Mouse (Mus musculus) CH12.LX (cell line): Measurements from ENCODE around the gene Psmd7. TPM values are rescaled to one million over a fixed set of nuclear protein-coding genes. Genes with fewer than 3 reads are reported as not detected.
A peak's percentile ranks its signal among the peaks of the same experiment; 100 is the strongest.

Source experiments
- DNase-seq: peaks from one replicate; pipeline ENCODE4 v3.0.0-alpha.2; 2013; ENCODE audit errors: extremely low read depth
- H3K27ac ChIP-seq: 2 replicates; pipeline ENCODE4 v1.5.1; 2012; ENCODE audit warnings: low read depth, mild to moderate bottlenecking, control low read depth, moderate library complexity; ENCODE audit not compliant: insufficient read depth
- H3K27me3 ChIP-seq: replicated peaks from 2 replicates; pipeline ENCODE3; 2012; ENCODE audit warnings: inconsistent platforms
- H3K36me3 ChIP-seq, 2 experiments: replicated peaks in 1 of 2; 2 replicates each; pipeline versions ENCODE3 to v1.6.1; 2012; ENCODE audit warnings: inconsistent platforms in 1 of 2, low read length in 1 of 2, mild to moderate bottlenecking in 1 of 2, mixed read lengths in 1 of 2, moderate library complexity in 1 of 2; ENCODE audit not compliant: control insufficient read depth in 1 of 2, insufficient read depth in 1 of 2
- H3K4me1 ChIP-seq, 2 experiments: 2 replicates each; pipeline ENCODE4 v1.6.1; 2012; ENCODE audit warnings: inconsistent platforms in 1 of 2, moderate library complexity in 1 of 2; ENCODE audit not compliant: insufficient read depth in 2 of 2, control insufficient read depth in 1 of 2
- H3K4me2 ChIP-seq: 2 replicates; pipeline ENCODE4 v1.6.1; 2012; ENCODE audit warnings: low read depth, mild to moderate bottlenecking, control low read depth; ENCODE audit not compliant: poor library complexity, insufficient read depth, severe bottlenecking
- H3K4me3 ChIP-seq, 3 experiments: fragments of 150-350 bp in 1 of 3; sonication (generic) in 1 of 3; replicated peaks in 1 of 3; 2 replicates each; pipeline versions ENCODE3 to v1.5.1; 2011 to 2012; ENCODE audit warnings: low read depth in 2 of 3, low read length in 2 of 3, mild to moderate bottlenecking in 2 of 3, moderate library complexity in 2 of 3, control low read depth in 1 of 3, improper control_type of control experiment in 1 of 3, inconsistent platforms in 1 of 3, mixed read lengths in 1 of 3; ENCODE audit not compliant: poor library complexity in 1 of 3
- H3K79me2 ChIP-seq: replicated peaks from 2 replicates; pipeline ENCODE4 v1.6.1; 2012; ENCODE audit warnings: mild to moderate bottlenecking, moderate library complexity; ENCODE audit not compliant: control insufficient read depth, poor library complexity, insufficient read depth, severe bottlenecking; ENCODE audit errors: extremely low read depth
- H3K9ac ChIP-seq: 2 replicates; pipeline ENCODE4 v1.6.1; 2012; ENCODE audit warnings: low read depth, mild to moderate bottlenecking, control low read depth, moderate library complexity; ENCODE audit not compliant: insufficient read depth
- H3K9me3 ChIP-seq: replicated peaks from 2 replicates; pipeline ENCODE3; 2012; ENCODE audit warnings: low read length, inconsistent platforms, mixed read lengths
- BHLHE40 ChIP-seq: IDR thresholded peaks from 2 replicates; pipeline ENCODE4 v1.6.1; 2011; ENCODE audit warnings: mild to moderate bottlenecking, low read depth, low read length, improper control_type of control experiment
- CHD1 ChIP-seq: IDR thresholded peaks from 2 replicates; pipeline ENCODE4 v1.6.1; 2012; ENCODE audit warnings: low read depth, low read length, improper control_type of control experiment, inconsistent platforms
- CHD2 ChIP-seq: IDR thresholded peaks from 2 replicates; pipeline ENCODE4 v1.6.1; 2011; ENCODE audit warnings: low read length, improper control_type of control experiment
- CTCF ChIP-seq, 2 experiments: IDR thresholded peaks in 1 of 2; conservative IDR thresholded peaks in 1 of 2; 2 replicates each; pipeline ENCODE4 v1.5.1; 2011 to 2012; ENCODE audit warnings: low read depth in 2 of 2, low read length in 2 of 2, improper control_type of control experiment in 1 of 2, inconsistent platforms in 1 of 2, mild to moderate bottlenecking in 1 of 2, moderate library complexity in 1 of 2
- E2F4 ChIP-seq: IDR thresholded peaks from 2 replicates; pipeline ENCODE4 v1.6.1; 2011; ENCODE audit warnings: low read depth, low read length, improper control_type of control experiment; ENCODE audit not compliant: insufficient replicate concordance
- ELF1 ChIP-seq: IDR thresholded peaks from 2 replicates; pipeline ENCODE4 v1.6.1; 2014; ENCODE audit warnings: low read depth, mild to moderate bottlenecking, inconsistent platforms, low read length, improper control_type of control experiment
- EP300 ChIP-seq: IDR thresholded peaks from 2 replicates; pipeline ENCODE4 v1.6.1; 2011; ENCODE audit warnings: low read length, improper control_type of control experiment
- ETS1 ChIP-seq: conservative IDR thresholded peaks from 2 replicates; pipeline ENCODE4 v1.6.1; 2012; ENCODE audit warnings: low read depth, mild to moderate bottlenecking, inconsistent platforms, low read length, improper control_type of control experiment, moderate library complexity
- HCFC1 ChIP-seq: IDR thresholded peaks from 2 replicates; pipeline ENCODE4 v1.6.1; 2012; ENCODE audit warnings: low read depth, mild to moderate bottlenecking, inconsistent platforms, low read length, improper control_type of control experiment
- IRF4 ChIP-seq: IDR thresholded peaks from 2 replicates; pipeline ENCODE4 v1.6.1; 2014; ENCODE audit warnings: low read depth, mild to moderate bottlenecking, inconsistent platforms, low read length, improper control_type of control experiment
- JUN ChIP-seq: IDR thresholded peaks from 2 replicates; pipeline ENCODE4 v1.6.1; 2011; ENCODE audit warnings: low read depth, mild to moderate bottlenecking, low read length, improper control_type of control experiment, moderate library complexity; ENCODE audit not compliant: insufficient read depth
- JUND ChIP-seq: conservative IDR thresholded peaks from 2 replicates; pipeline ENCODE4 v1.6.1; 2011; ENCODE audit warnings: low read depth, low read length, improper control_type of control experiment
- KAT2A ChIP-seq: IDR thresholded peaks from 2 replicates; pipeline ENCODE4 v1.6.1; 2012; ENCODE audit warnings: low read length, improper control_type of control experiment, inconsistent platforms; ENCODE audit not compliant: insufficient replicate concordance
- MAFK ChIP-seq: IDR thresholded peaks from 2 replicates; pipeline ENCODE4 v1.6.1; 2011; ENCODE audit warnings: low read length, improper control_type of control experiment; ENCODE audit not compliant: insufficient replicate concordance
- MAZ ChIP-seq: IDR thresholded peaks from 2 replicates; pipeline ENCODE4 v1.6.1; 2012; ENCODE audit warnings: low read depth, mild to moderate bottlenecking, inconsistent platforms, low read length, improper control_type of control experiment, moderate library complexity
- MEF2A ChIP-seq: IDR thresholded peaks from 2 replicates; pipeline ENCODE4 v1.6.1; 2014; ENCODE audit warnings: low read depth, mild to moderate bottlenecking, inconsistent platforms, low read length, improper control_type of control experiment, borderline replicate concordance
- MXI1 ChIP-seq: IDR thresholded peaks from 2 replicates; pipeline ENCODE4 v1.6.1; 2011; ENCODE audit warnings: mild to moderate bottlenecking, low read depth, low read length, improper control_type of control experiment
- MYC ChIP-seq: IDR thresholded peaks from 2 replicates; pipeline ENCODE4 v1.6.1; 2011; ENCODE audit warnings: low read depth, mild to moderate bottlenecking, improper control_type of control experiment, low read length
- NRF1 ChIP-seq: IDR thresholded peaks from 2 replicates; pipeline ENCODE4 v1.6.1; 2014; ENCODE audit warnings: low read depth, mild to moderate bottlenecking, inconsistent platforms, low read length, improper control_type of control experiment, moderate library complexity
- PAX5 ChIP-seq: IDR thresholded peaks from 2 replicates; pipeline ENCODE4 v1.6.1; 2012; ENCODE audit warnings: low read length, inconsistent platforms, mixed read lengths
- POLR2A ChIP-seq: IDR thresholded peaks from 2 replicates; pipeline ENCODE4 v1.6.1; 2011; ENCODE audit warnings: low read depth, mild to moderate bottlenecking, improper control_type of control experiment, low read length
- RAD21 ChIP-seq: IDR thresholded peaks from 2 replicates; pipeline ENCODE4 v1.6.1; 2011; ENCODE audit warnings: low read depth, mild to moderate bottlenecking, low read length, improper control_type of control experiment, moderate library complexity
- SIN3A ChIP-seq: IDR thresholded peaks from 2 replicates; pipeline ENCODE4 v1.6.1; 2012; ENCODE audit warnings: low read length, improper control_type of control experiment, inconsistent platforms
- SMC3 ChIP-seq: IDR thresholded peaks from 2 replicates; pipeline ENCODE4 v1.6.1; 2011; ENCODE audit warnings: low read depth, low read length, improper control_type of control experiment
- TBP ChIP-seq: conservative IDR thresholded peaks from 2 replicates; pipeline ENCODE4 v1.6.1; 2011; ENCODE audit warnings: low read depth, low read length, improper control_type of control experiment
- TCF12 ChIP-seq: IDR thresholded peaks from 2 replicates; pipeline ENCODE4 v1.6.1; 2014; ENCODE audit warnings: low read depth, mild to moderate bottlenecking, inconsistent platforms, low read length, improper control_type of control experiment
- UBTF ChIP-seq: IDR thresholded peaks from 2 replicates; pipeline ENCODE4 v1.6.1; 2012; ENCODE audit warnings: low read depth, mild to moderate bottlenecking, inconsistent platforms, low read length, improper control_type of control experiment, moderate library complexity
- USF1 ChIP-seq: IDR thresholded peaks from 2 replicates; pipeline ENCODE4 v1.6.1; 2014; ENCODE audit warnings: low read depth, mild to moderate bottlenecking, inconsistent platforms, low read length, improper control_type of control experiment
- USF2 ChIP-seq: conservative IDR thresholded peaks from 2 replicates; pipeline ENCODE4 v1.6.1; 2011; ENCODE audit warnings: low read depth, low read length, improper control_type of control experiment
- ZC3H11A ChIP-seq: IDR thresholded peaks from 2 replicates; pipeline ENCODE4 v1.6.1; 2012; ENCODE audit warnings: low read depth, mild to moderate bottlenecking, inconsistent platforms, low read length, improper control_type of control experiment
- ZKSCAN1 ChIP-seq: IDR thresholded peaks from 2 replicates; pipeline ENCODE4 v1.6.1; 2012; ENCODE audit warnings: low read depth, inconsistent platforms, low read length, improper control_type of control experiment, borderline replicate concordance
- ZMIZ1 ChIP-seq: IDR thresholded peaks from 2 replicates; pipeline ENCODE4 v1.6.1; 2012; ENCODE audit warnings: low read depth, mild to moderate bottlenecking, inconsistent platforms, low read length, improper control_type of control experiment
- ZNF384 ChIP-seq: IDR thresholded peaks from 2 replicates; pipeline ENCODE4 v1.6.1; 2012; ENCODE audit warnings: low read depth, low read length, improper control_type of control experiment, inconsistent platforms
- dilution Hi-C: fragments of 300-500 bp; cut with MboI; formaldehyde crosslinking; loops from 2 replicates; pipeline ENCODE4 v1.14.3; 2020; ENCODE audit warnings: low sequenced_read_pairs; ENCODE audit not compliant: extremely low pct_unique_long_range_greater_than_20kb, extremely low pct_ligation_motif_present
- in situ Hi-C: fragments of 300-500 bp; cut with MboI; formaldehyde crosslinking; loops from 3 replicates; pipeline ENCODE4 v1.14.3; 2019; ENCODE audit warnings: low sequenced_read_pairs, low pct_ligation_motif_present, low pct_unique_long_range_greater_than_20kb, mixed read lengths
- polyA plus RNA-seq: library from polyadenylated mRNA; unstranded; fragments of >175 nt; gene quantifications from 2 replicates; pipeline ENCODE4 v1.2.1, GENCODE M21; 2012; ENCODE audit warnings: low read depth; ENCODE audit not compliant: insufficient read length
- total RNA-seq, 2 experiments: library from RNA; depleted of rRNA; stranded (reverse); fragments of 300-350 nt in 1 of 2; fragments of >200 nt in 1 of 2; gene quantifications; 2 replicates each; pipeline ENCODE4 v1.2.3; 2012 to 2014

The Psmd7 gene
- total and polyA plus RNA-seq, 3 experiments: 56.7 to 353 (median 110) TPM

DNA sequence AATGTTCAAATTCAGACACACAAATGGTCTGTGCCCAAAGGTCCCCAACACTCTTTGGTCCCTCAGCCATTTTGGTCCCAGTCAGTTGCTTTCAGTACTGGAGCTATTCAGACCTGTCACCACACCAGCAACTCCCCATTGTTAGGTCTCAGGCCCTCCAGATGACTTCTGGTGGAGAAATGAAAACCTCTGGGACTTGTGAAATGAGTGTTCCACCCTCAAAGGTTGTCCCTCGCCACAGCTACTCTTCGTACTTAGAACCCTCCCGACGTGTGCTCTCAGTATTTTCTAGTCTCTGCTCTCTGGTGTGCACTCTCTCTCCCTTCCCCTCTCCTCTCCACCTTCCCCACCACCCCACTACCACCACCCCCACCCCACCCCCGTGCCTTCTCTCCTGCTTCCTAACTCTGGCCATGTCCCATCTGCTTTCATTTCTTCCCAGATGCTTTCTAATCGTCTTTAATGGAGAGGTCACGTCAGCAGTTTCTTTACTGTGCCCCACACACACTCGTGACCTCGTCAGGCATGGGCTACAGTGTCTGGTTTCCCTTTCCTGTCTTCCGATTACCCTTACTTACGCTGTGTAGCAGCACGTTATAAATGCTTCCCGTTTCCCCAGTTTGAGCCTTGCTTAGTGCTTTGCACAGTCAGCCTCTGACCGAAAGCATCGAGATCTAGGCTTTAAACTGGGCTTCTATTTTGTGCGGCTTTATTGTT lies 27.3 kb downstream of the Psmd7 start:
- Histone ChIP-seq H3K4me3 (peak overlapping the region in 2 of 3 experiments; percentile 24 to 46), H3K36me3 (peaks cover 20 to 25% of the 10 kb centered on the region in 2 experiments), H3K4me1 (peaks cover 11 to 35% of the 10 kb centered on the region in 2 experiments), H3K27me3 (no peaks in the 10 kb centered on the region), H3K9ac (peak overlapping the region; percentile 53), H3K9me3 (no peaks in the 10 kb centered on the region), H3K4me2 (peak overlapping the region; percentile 58), H3K27ac (no peak overlapping the region), H3K79me2 (no peaks in the 10 kb centered on the region)
- dilution Hi-C loops (no loop called here), in situ Hi-C loops (loop anchor here (25.0 kb wide), 1 partner anchor 449 kb away; no protein-coding TSS in a partner anchor)
- DNase-seq: peak; percentile 64
- no peak for TF ChIP-seq USF1
- TF ChIP-seq MEF2A: 0 out of 2 replicates have a peak, but pooled peaks have one; percentile 47
- TF ChIP-seq ZNF384: no peak
- TF ChIP-seq ZC3H11A: no peak
- no peak for TF ChIP-seq SMC3
- TF ChIP-seq SIN3A: peak; percentile 64
- no peak for TF ChIP-seq RAD21
- no peak for TF ChIP-seq NRF1
- no peak for TF ChIP-seq ZKSCAN1
- TF ChIP-seq EP300: peak; percentile 79
- peak; percentile 22; the same call in 1 of the 2 replicates for TF ChIP-seq HCFC1
- no peak for TF ChIP-seq TBP
- TF ChIP-seq CHD2: peak; percentile 26; the same call in 1 of the 2 replicates
- TF ChIP-seq BHLHE40: peak; percentile 74
- peak; percentile 62 for TF ChIP-seq JUN
- no peak for TF ChIP-seq CTCF (conservative IDR thresholded peaks at IDR 0.05 in 1 of 2, IDR thresholded peaks at IDR 0.05 in 1 of 2; ENCODE audit: low read depth in 2 of 2, low read length in 2 of 2)
- TF ChIP-seq CHD1: no peak
- peak; percentile 85 for TF ChIP-seq JUND
- 0 out of 2 replicates have a peak, but pooled peaks have one; percentile 24 for TF ChIP-seq TCF12
- TF ChIP-seq PAX5: no peak
- 0 out of 2 replicates have a peak, but pooled peaks have one; percentile 30 for TF ChIP-seq MYC
- TF ChIP-seq USF2: no peak
- no peak for TF ChIP-seq E2F4
- peak; percentile 89 for TF ChIP-seq IRF4
- TF ChIP-seq MXI1: peak; percentile 40; the same call in 1 of the 2 replicates
- TF ChIP-seq ELF1: no peak
- TF ChIP-seq POLR2A: no peak
- no peak for TF ChIP-seq MAZ
- TF ChIP-seq MAFK: peak; percentile 36; the same call in 1 of the 2 replicates
- no peak for TF ChIP-seq UBTF
- TF ChIP-seq KAT2A: no peak
- no peak for TF ChIP-seq ZMIZ1
- peak; percentile 44; the same call in 1 of the 2 replicates for TF ChIP-seq ETS1
